Mouse (Mus musculus) embryonic facial prominence, embryonic 12.5 days (tissue): ENCODE measurements at regions not wholly inside any gene's neighbourhood (a gene's known extent, or its start where the extent isn't known, plus 50 kb on each side); places are given as distances from the start of the nearest gene placed in this dataset.

Source experiments
- ATAC-seq: fragments of 200-750 bp; cut with Nextera tagmentation; 2 replicates; pipeline ENCODE4 v1.8.0; 2017; ENCODE audit not compliant: insufficient number of reproducible peaks, insufficient read depth, low FRiP score, low TSS enrichment
- H3K27ac ChIP-seq: fragments of 300-500 bp; sonication (generic); 2 replicates; pipeline ENCODE4 v1.5.1; 2016; ENCODE audit warnings: mild to moderate bottlenecking
- H3K27me3 ChIP-seq: fragments of 300-500 bp; sonication (generic); 2 replicates; pipeline ENCODE4 v1.6.1; 2016; ENCODE audit warnings: mild to moderate bottlenecking, moderate library complexity
- H3K36me3 ChIP-seq: fragments of 300-500 bp; sonication (generic); 2 replicates; pipeline ENCODE4 v1.6.1; 2016; ENCODE audit warnings: mild to moderate bottlenecking
- H3K4me1 ChIP-seq: fragments of 300-500 bp; sonication (generic); 2 replicates; pipeline ENCODE4 v1.6.1; 2016
- H3K4me2 ChIP-seq: fragments of 300-500 bp; sonication (generic); replicated peaks from 2 replicates; pipeline ENCODE4 v1.6.1; 2016; ENCODE audit warnings: mild to moderate bottlenecking, moderate library complexity
- H3K4me3 ChIP-seq: fragments of 300-500 bp; sonication (generic); 2 replicates; pipeline ENCODE4 v1.5.1; 2016; ENCODE audit warnings: mild to moderate bottlenecking
- H3K9ac ChIP-seq: fragments of 300-500 bp; sonication (generic); 2 replicates; pipeline ENCODE4 v1.6.1; 2016; ENCODE audit warnings: mild to moderate bottlenecking, moderate library complexity
- H3K9me3 ChIP-seq: fragments of 300-500 bp; sonication (generic); 2 replicates; pipeline ENCODE4 v1.6.1; 2016; ENCODE audit warnings: mild to moderate bottlenecking, moderate library complexity
- WGBS: fragments of 180-500 bp; shearing (Covaris S2); methylation state at CpG from one replicate; pipeline ENCODE4 v1.1.7; 2016; 5-methylcytosine and 5-hydroxymethylcytosine counted together

DNA sequence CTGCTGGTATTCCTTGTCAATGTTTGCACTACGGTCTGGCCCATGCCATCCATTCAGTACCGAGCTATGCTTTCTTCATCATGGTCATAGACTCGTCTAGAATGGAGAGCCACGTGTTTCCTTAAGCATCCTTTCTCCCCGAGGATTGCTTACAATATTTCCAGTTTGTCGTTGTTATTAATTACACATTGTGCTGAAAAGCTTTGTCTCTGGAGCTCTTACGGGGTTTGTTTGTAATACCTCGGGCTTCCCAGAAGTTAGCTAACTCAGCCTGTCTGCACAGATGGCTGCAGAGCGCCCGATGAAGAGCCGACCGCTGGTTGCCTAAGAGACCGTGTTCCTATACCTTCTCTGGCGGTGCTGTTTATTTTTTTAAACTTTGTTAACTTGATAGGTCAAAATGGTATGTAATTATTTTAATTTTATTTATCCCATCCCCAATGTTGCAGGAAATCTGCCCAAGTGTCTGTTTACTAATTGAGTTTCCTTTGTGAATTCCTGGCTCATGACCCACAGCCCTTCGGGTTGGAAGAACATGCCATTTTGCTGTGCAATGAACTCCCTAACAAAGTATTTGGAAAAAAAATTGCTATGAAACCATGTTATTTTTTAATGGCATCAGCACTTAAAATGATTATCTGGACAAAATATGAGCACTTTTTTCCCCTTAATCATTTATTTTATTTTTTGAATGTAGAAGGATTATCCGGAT is 194.1 kb upstream of the Cops8 start:
- Histone ChIP-seq H3K4me1 (peaks cover 19% of the 10 kb centered on the region; the same call in 1 of the 2 replicates), H3K4me2 (no peak overlapping the region), H3K27me3 (no peaks in the 10 kb centered on the region), H3K9me3 (no peaks in the 10 kb centered on the region), H3K4me3 (no peak overlapping the region), H3K27ac (no peak overlapping the region), H3K36me3 (no peaks in the 10 kb centered on the region), H3K9ac (no peak overlapping the region)
- no peak for ATAC-seq
- WGBS: 63% methylated on average over 16 of the region's 16 CpGs

DNA sequence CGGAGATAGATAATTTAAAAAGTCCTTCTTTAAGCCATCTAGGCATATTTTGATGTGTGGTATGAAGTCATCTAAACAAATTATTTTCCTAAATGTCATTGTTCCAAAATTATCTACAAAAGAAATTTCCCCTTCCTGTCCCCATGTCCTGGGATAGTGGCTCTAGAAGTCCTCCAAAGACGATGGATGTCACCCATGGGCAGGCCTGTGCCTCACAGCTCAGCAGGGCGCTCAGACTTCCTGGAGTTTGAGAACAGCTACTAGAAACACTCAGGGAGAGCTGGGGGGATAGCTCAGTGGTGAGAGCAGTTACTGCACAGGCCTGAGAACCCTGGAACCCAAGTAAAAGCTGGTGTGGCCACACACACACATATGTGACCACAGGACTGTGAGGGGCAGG is 193.5 kb upstream of the Cops8 start:
- no peak for ATAC-seq
- Histone ChIP-seq H3K4me3 (no peak overlapping the region), H3K9me3 (no peaks in the 10 kb centered on the region), H3K27ac (no peak overlapping the region), H3K4me2 (no peak overlapping the region), H3K36me3 (no peaks in the 10 kb centered on the region), H3K27me3 (no peaks in the 10 kb centered on the region), H3K9ac (no peak overlapping the region), H3K4me1 (peaks cover 19% of the 10 kb centered on the region; the same call in 1 of the 2 replicates)
- WGBS: 83% methylated on average over 3 of the region's 3 CpGs

DNA sequence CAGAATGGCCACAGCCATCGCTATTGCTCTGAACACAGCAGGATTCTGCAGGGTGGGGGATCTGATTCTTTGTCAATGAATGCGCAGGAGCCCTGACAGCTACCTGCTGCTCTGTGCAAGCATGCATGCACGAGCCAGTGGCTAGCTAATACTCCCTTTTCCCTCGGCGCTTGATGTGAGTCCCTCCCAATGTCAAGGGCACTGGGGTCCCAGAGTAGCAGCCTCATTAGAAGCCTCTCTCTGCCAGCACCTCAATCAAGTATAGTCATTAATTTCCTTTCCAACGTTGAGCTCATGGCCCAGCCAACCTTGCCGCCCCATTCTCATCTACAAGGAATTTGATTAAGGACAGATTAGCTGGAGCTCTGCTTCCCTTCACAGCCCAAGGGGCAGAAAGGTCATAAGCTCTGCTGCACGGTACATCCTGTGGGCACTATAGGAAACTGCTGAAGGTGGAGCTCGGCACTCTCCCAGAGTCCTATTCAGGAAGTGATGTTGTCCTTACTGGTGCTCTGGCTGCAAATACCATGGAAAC is 190.2 kb upstream of the Cops8 start:
- Histone ChIP-seq H3K9me3 (no peaks in the 10 kb centered on the region), H3K9ac (no peak overlapping the region), H3K4me3 (no peak overlapping the region), H3K27ac (no peak overlapping the region), H3K36me3 (no peaks in the 10 kb centered on the region), H3K4me1 (peaks cover 11% of the 10 kb centered on the region; the same call in 1 of the 2 replicates), H3K4me2 (no peak overlapping the region), H3K27me3 (no peaks in the 10 kb centered on the region)
- ATAC-seq: peak; percentile 61; the same call in 1 of the 2 replicates
- WGBS: 45% methylated on average over 9 of the region's 9 CpGs

DNA sequence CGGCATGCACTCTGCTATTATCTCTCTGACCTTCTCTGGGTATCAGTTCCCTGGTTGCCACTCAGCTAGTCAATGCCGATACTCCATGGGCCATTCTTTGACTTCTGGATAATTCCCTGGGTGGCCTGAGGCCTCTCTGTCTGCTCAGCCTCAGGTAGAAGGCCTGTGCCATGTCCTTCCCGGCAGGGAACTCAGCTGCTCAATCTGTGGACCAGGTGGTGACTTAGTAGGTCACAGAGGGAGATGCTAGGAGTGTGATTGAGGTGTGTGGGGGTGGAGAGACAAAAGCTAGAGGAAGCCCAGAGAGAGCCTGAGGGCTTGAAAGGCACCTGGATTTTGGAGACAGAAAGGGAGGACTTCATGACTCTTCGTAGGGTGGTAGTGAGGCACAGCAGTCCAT is 188.0 kb upstream of the Cops8 start:
- no peaks in the 10 kb centered on the region for H3K36me3 ChIP-seq
- H3K9ac ChIP-seq: no peak overlapping the region
- WGBS: 86% methylated on average over 4 of the region's 4 CpGs
- no peaks in the 10 kb centered on the region for H3K27me3 ChIP-seq
- no peaks in the 10 kb centered on the region for H3K9me3 ChIP-seq
- H3K27ac ChIP-seq: no peak overlapping the region
- ATAC-seq: no peak
- no peak overlapping the region for H3K4me2 ChIP-seq
- 0 out of 2 replicates have a peak, but pooled peaks cover 4% of the 10 kb centered on the region for H3K4me1 ChIP-seq
- no peak overlapping the region for H3K4me3 ChIP-seq

DNA sequence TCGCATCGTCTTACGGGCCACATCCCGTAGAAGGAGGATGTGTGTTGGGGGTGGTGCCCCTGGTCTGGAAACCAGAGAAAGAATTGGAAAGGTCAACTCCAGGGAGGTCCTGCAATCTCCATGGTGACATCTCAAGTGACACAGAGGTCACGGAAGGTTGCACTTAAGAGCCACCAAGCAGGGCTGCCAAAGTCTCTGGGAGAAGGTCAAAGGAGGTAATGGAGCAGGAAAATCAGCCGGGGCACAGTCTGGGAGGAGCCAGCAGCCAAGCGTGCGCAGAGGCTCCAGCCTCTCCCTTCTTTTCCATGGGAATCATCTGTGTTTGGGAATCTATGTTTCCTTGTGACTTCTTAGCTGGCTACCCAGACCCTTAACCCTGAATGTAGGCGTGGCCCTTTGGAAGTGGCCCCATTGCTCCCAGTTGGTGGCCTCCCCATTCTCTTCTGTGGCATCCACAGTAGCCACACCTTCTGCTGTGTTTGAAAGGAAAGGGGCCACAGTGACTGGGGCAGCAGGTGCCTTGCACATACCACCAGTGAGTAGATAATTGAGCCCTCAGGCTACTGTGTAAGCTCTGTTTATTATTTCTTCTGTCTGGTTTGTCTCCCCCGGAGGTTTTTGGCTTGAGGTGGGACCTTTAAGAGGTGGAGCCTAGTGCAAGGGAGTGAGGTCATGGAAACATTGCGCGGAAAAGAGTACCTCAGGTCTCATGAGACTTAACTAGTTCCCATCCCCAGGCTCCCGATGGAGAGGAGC is 178.5 kb upstream of the Cops8 start:
- Histone ChIP-seq H3K9me3 (no peaks in the 10 kb centered on the region), H3K4me1 (peaks cover 18% of the 10 kb centered on the region), H3K4me2 (no peak overlapping the region), H3K27ac (no peak overlapping the region), H3K9ac (no peak overlapping the region), H3K36me3 (no peaks in the 10 kb centered on the region), H3K27me3 (peaks cover 3% of the 10 kb centered on the region; the same call in 1 of the 2 replicates), H3K4me3 (no peak overlapping the region)
- 11% methylated on average over 13 of the region's 13 CpGs for WGBS
- ATAC-seq: no peak; the same call in 1 of the 2 replicates

DNA sequence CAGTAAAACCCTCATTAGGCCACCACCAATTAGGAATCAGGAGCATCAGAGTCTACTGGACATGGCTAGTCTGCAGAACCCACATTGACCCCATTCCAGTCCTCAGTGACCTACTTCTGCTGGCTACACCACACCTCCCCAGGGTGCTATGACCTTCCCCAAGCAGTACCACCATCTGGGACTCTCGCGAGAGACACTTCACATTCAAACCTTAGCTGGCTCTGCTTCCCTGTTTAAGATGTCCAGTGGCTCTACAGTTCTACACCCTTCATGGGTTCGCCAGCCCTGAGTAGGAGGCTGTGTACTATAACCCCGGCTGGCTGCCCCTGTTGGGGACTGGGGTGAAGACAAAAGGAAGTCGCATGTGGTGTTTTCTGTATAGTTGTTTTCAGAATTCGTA is 174.4 kb upstream of the Cops8 start:
- Histone ChIP-seq H3K27me3 (no peaks in the 10 kb centered on the region), H3K4me1 (peaks cover 33% of the 10 kb centered on the region), H3K9me3 (no peaks in the 10 kb centered on the region), H3K4me3 (no peak overlapping the region), H3K27ac (no peak overlapping the region), H3K36me3 (no peaks in the 10 kb centered on the region), H3K9ac (no peak overlapping the region), H3K4me2 (no peak overlapping the region)
- 95% methylated on average over 6 of the region's 6 CpGs for WGBS
- ATAC-seq: no peak

DNA sequence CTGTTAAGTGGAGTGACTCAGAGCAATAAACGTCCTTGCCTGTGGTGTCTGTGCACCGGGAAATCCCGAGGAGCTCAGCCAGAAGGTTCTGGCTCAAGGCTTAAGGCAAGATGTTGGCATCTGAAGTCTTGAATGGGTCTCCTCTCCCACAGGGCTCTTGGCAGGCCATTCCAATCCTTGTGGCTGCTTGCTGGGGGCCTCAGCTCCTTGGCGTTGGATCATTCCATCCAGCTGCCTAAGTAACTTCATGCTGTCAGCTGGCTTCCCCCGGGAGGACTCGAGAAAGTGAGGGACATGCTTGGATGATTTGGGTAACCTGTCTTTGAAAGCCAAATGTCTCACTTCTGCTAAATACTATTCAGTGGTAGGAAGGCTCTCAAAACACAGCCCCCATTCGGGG is 174.0 kb upstream of the Cops8 start:
- Histone ChIP-seq H3K9ac (no peak overlapping the region), H3K36me3 (no peaks in the 10 kb centered on the region), H3K27me3 (no peaks in the 10 kb centered on the region), H3K9me3 (no peaks in the 10 kb centered on the region), H3K4me3 (no peak overlapping the region), H3K27ac (no peak overlapping the region), H3K4me1 (peaks cover 37% of the 10 kb centered on the region), H3K4me2 (no peak overlapping the region)
- no peak for ATAC-seq
- 84% methylated on average over 7 of the region's 7 CpGs for WGBS

DNA sequence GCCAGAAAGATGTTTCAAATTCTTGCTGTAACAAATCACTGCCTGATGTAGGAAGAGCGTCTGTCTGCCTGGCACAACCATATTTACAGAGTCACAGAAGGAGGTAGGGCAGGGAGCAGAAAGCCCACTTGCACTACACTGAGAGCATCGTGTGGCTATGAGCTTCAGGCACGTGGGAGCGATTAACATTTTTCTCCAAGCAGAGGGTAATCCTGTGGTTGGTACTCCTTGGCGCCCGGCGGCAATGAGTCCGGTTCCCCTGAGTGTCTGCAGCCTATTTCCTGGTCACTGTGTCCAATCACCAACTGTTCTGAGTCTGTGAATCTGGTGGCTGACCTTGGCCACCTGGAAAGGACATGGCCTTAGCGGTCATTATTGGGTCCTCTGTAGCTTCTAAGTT is 172.3 kb upstream of the Cops8 start:
- Histone ChIP-seq H3K4me3 (no peak overlapping the region), H3K4me1 (peaks cover 41% of the 10 kb centered on the region), H3K27me3 (no peaks in the 10 kb centered on the region), H3K4me2 (no peak overlapping the region), H3K36me3 (no peaks in the 10 kb centered on the region), H3K9ac (no peak overlapping the region), H3K9me3 (no peaks in the 10 kb centered on the region), H3K27ac (peak overlapping the region; percentile 76; the same call in 1 of the 2 replicates)
- 38% methylated on average over 9 of the region's 9 CpGs for WGBS
- no peak for ATAC-seq

DNA sequence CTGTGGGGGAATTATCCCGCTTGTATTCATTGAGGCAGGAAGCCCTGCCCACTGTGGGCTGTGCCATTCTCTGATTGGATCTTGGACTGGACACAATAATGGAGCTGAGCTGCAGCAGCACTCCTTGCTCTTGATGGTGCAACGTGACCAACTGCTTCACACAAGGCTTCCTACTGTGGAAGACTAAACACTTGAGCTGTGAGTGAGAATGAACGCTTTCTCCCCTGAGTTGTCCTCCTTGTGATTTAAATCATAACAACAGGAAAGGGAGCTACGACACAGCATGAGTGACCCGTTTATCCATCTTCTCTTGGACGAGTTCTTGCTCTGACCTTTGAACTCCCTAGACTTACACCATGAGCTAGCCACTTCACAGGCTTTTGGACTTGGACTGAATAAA is 171.0 kb upstream of the Cops8 start:
- Histone ChIP-seq H3K4me2 (no peak overlapping the region), H3K4me1 (peaks cover 41% of the 10 kb centered on the region), H3K9me3 (no peaks in the 10 kb centered on the region), H3K9ac (no peak overlapping the region), H3K27ac (no peak overlapping the region), H3K36me3 (no peaks in the 10 kb centered on the region), H3K27me3 (no peaks in the 10 kb centered on the region), H3K4me3 (no peak overlapping the region)
- no peak for ATAC-seq
- 63% methylated on average over 6 of the region's 6 CpGs for WGBS

DNA sequence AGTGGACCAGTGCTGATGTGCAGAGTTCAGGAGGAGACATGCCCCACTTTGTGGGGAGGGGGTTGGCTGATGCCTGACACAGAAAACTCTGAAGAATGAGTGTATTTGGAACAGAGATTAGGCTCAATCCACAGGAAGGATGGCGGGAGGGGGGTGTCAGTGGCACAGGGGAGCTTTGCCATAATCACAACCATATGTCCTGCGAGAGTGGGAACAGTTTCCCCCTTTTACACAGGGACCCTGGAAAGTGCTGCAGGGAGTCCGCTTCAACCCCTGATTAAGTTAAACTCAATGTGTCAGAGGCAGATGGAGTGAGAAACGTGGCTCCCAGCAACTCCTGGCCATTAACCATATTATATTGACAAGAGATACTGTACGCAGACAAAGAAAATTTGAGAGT is 168.9 kb upstream of the Cops8 start:
- no peaks in the 10 kb centered on the region for H3K9me3 ChIP-seq
- H3K4me1 ChIP-seq: peaks cover 36% of the 10 kb centered on the region
- no peaks in the 10 kb centered on the region for H3K36me3 ChIP-seq
- H3K9ac ChIP-seq: no peak overlapping the region
- peak; percentile 25; the same call in 1 of the 2 replicates for ATAC-seq
- 23% methylated on average over 5 of the region's 5 CpGs for WGBS
- no peaks in the 10 kb centered on the region for H3K27me3 ChIP-seq
- H3K4me3 ChIP-seq: no peak overlapping the region
- H3K4me2 ChIP-seq: 0 out of 2 replicates have a peak overlapping the region, but pooled peaks have one; percentile 21
- H3K27ac ChIP-seq: peak overlapping the region; percentile 85

DNA sequence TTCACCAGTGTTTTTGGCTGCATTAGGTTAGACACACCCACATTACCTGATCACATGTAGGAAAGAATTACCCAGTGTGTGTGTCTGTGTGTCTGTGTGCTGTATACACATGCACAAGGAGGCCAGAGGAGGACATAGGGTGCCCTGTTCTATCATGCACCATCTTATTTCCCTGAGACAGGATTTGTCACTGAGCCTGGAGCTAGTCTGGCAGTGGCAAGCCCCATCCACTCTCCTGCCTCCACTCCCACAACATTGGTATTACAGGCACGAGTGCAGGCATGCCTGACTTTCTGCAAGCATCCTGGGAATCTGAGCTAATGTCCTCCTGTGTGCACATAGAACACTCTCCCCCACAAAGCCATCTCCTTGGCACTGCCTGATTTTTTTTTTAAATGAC is 162.1 kb upstream of the Cops8 start:
- H3K4me1 ChIP-seq: peaks cover 53% of the 10 kb centered on the region
- H3K27ac ChIP-seq: peak overlapping the region; percentile 90
- no peaks in the 10 kb centered on the region for H3K9me3 ChIP-seq
- no peak overlapping the region for H3K4me3 ChIP-seq
- ATAC-seq: peak; percentile 32; the same call in 1 of the 2 replicates
- no peaks in the 10 kb centered on the region for H3K27me3 ChIP-seq
- WGBS: 6% methylated on average over 1 of the region's 1 CpGs
- no peak overlapping the region for H3K9ac ChIP-seq
- H3K4me2 ChIP-seq: no peak overlapping the region
- no peaks in the 10 kb centered on the region for H3K36me3 ChIP-seq
